Mouse (Mus musculus): ENCODE data around the gene Ormdl3. TPM values are rescaled to one million over a fixed set of nuclear protein-coding genes. Genes with fewer than 3 reads are reported as not detected.

Ormdl3 gene
- polyA plus RNA-seq, 1 experiment from 2014 or later, result 59.4 TPM

DNA sequence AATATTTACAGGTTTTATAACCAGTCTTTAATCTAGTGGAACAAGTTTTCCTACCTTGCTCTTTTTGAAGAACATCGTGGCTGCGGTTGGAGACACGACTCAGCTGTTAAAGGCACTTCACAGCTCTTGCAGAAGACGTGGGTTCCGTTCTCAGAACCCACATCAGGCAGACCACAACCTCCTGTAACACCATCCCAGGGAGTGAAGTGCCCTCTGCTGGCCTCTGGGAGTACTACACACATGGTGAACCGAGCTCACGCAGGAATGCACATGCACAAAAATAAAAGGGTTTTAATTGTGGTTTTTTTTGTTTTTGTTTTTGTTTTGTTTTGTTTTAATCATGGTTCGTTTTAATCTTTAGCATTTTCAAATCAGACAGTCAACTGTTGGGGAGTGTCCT, 18.8 kb downstream of the Ormdl3 start:
- no peaks in the 10 kb centered on the region for H3K9me3 ChIP-seq (replicated peaks)
- no peak overlapping the region for H3K9ac ChIP-seq
- 89% methylated on average over 8 of the region's 8 CpGs for WGBS
- no peak for ATAC-seq (replicated peaks; ENCODE audit: low FRiP score)
- H3K4me2 ChIP-seq, result no peak overlapping the region
- H3K27me3 ChIP-seq, result no peaks in the 10 kb centered on the region
- H3K4me3 ChIP-seq (replicated peaks), result no peak overlapping the region
- H3K27ac ChIP-seq, result no peak overlapping the region
- no peaks in the 10 kb centered on the region for H3K36me3 ChIP-seq
- no peaks in the 10 kb centered on the region for H3K4me1 ChIP-seq

DNA sequence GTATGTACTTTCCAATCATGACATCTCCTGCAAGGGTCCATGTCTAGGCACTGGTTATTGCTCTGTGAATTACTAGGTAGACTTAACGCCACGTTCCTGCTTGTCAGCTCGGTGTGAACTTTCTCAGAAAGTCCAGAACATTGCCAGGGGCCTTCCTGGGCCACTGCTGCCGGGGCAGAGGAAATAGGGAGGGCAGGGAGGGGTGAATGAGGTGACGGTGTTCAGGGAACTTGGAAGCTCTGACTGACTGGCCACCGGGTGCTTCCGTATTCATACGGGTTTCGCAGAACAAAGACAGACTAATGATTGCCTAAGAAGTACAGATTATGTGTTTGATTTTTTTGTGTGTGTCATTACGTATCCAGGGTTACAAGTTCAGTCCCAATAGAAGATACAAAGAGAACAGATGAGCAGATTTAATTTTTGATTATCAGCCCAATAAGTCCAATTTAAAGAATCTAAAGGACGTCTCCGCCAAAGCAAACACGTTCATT, 23.2 kb downstream of the Ormdl3 start:
- WGBS, result 45% methylated on average over 13 of the region's 13 CpGs

DNA sequence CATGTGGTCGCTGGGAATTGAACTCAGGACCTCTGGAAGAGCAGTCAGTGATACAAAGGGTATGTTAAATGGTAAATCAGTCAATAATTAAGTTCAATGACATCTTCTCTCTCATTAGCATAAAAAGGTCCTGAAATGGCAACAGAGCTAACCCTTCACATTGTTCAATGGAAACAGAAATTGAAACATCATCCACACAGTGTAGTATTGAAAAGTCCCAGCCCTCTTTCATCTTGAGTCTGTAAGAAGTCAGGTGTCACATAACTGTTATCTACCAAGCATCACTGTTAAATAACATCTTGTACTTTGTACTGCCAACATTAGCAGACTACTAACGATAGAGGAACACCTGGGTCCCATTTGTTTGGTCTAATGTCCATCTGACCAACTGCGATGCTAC, 24.1 kb downstream of the Ormdl3 start:
- ATAC-seq (replicated peaks; ENCODE audit: low FRiP score), result no peak
- no peak overlapping the region for H3K27ac ChIP-seq
- no peak overlapping the region for H3K4me2 ChIP-seq
- no peak overlapping the region for H3K9ac ChIP-seq
- no peaks in the 10 kb centered on the region for H3K36me3 ChIP-seq
- no peaks in the 10 kb centered on the region for H3K9me3 ChIP-seq (replicated peaks)
- H3K27me3 ChIP-seq, result peaks cover 5% of the 10 kb centered on the region; the same call in 1 of the 2 replicates
- no peaks in the 10 kb centered on the region for H3K4me1 ChIP-seq
- no peak overlapping the region for H3K4me3 ChIP-seq (replicated peaks)
- 87% methylated on average over 3 of the region's 3 CpGs for WGBS

More for the DNA sequence above, 23.2 kb downstream of the Ormdl3 start:
- H3K9ac ChIP-seq, result no peak overlapping the region
- H3K4me3 ChIP-seq (replicated peaks), result no peak overlapping the region
- no peak for ATAC-seq (replicated peaks; ENCODE audit: low FRiP score)
- H3K9me3 ChIP-seq (replicated peaks), result no peaks in the 10 kb centered on the region
- no peaks in the 10 kb centered on the region for H3K4me1 ChIP-seq
- H3K4me2 ChIP-seq, result no peak overlapping the region
- no peaks in the 10 kb centered on the region for H3K27me3 ChIP-seq
- H3K27ac ChIP-seq, result no peak overlapping the region
- H3K36me3 ChIP-seq, result no peaks in the 10 kb centered on the region

DNA sequence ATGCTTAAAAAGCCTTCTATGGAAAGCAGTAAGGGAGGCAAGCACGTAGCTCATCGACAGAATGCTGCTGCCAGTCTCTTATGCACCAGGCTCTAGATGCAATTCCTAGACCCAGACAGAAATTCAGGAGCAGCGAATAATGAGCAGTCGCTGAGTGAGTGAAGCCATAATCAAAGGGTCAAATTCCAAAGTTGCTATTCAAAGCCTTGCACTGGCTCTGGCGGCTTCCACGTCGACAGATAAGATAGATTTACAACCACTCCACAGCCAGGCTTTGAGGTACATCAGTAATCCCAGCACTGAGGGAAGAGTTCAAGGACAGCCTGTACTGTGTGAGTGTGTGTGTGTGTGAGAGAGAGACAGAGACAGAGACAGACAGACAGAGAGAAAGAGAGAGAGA, 26.2 kb downstream of the Ormdl3 start:
- no peak for ATAC-seq (replicated peaks; ENCODE audit: low FRiP score)

DNA sequence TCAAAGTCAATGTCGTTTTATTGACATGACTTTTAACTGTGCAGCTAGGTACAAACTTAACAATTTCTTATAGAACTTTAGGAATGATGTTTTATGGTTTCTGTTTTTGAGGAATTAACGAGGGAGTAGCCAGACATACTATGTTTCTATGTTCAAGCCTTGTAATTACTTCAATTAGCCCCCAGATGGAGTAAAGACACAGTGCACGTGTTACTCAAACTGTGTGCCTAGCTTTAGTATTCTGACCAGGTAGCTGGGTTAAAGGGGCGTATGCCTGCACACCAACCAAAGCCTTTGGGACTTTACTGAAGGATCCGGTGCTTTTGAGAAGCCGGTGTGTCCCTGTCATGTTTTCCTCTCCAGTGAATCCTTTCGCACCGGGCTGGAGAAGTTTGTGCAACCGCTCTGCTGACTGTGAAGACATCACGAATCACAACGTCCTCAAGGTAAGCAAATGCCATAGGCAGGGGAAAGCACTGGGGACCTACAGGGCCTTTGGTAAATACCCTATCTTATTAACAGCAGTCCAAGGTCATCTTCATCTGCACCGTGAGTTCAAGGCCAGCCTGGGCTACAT, 32.0 kb downstream of the Ormdl3 start:
- no peaks in the 10 kb centered on the region for H3K9me3 ChIP-seq (replicated peaks)
- no peaks in the 10 kb centered on the region for H3K36me3 ChIP-seq
- peaks cover 11% of the 10 kb centered on the region for H3K4me1 ChIP-seq
- no peak overlapping the region for H3K9ac ChIP-seq
- 70% methylated on average over 12 of the region's 12 CpGs for WGBS
- no peak overlapping the region for H3K4me2 ChIP-seq
- ATAC-seq (replicated peaks; ENCODE audit: low FRiP score), result no peak
- H3K27me3 ChIP-seq, result peaks cover 11% of the 10 kb centered on the region
- no peak overlapping the region for H3K4me3 ChIP-seq (replicated peaks)
- no peak overlapping the region for H3K27ac ChIP-seq

More for the DNA sequence above, 26.2 kb downstream of the Ormdl3 start:
- WGBS, result 33% methylated on average over 7 of the region's 7 CpGs
- Histone ChIP-seq H3K27me3 (peaks cover 6% of the 10 kb centered on the region; the same call in 1 of the 2 replicates), H3K36me3 (no peaks in the 10 kb centered on the region), H3K9ac (no peak overlapping the region), H3K27ac (no peak overlapping the region), H3K4me2 (no peak overlapping the region), H3K9me3 (replicated peaks) (no peaks in the 10 kb centered on the region), H3K4me3 (replicated peaks) (no peak overlapping the region), H3K4me1 (no peaks in the 10 kb centered on the region)

DNA sequence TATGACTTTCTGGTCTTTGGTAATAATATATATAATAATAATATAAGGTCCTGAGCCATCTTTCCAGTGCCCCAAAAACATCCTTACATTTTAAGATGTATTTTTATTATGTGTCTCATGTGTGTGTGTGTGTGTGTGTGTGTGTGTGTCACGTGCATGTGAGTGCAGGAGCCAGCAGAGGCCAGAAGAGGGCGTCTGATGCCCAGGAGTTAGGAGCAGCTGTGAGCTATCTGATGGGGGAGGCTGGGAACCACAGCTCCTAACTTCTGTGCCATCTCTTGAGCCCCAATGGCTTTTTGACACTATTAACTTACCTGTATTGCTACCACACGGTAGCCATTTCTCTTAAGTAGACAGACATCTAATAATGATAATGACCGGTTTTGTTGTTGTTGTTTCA, 33.2 kb downstream of the Ormdl3 start:
- H3K9ac ChIP-seq, result no peak overlapping the region
- WGBS, result 87% methylated on average over 4 of the region's 4 CpGs
- no peak overlapping the region for H3K4me3 ChIP-seq (replicated peaks)
- H3K27ac ChIP-seq, result no peak overlapping the region
- H3K27me3 ChIP-seq, result peaks cover 23% of the 10 kb centered on the region
- H3K9me3 ChIP-seq (replicated peaks), result no peaks in the 10 kb centered on the region
- no peak overlapping the region for H3K4me2 ChIP-seq
- no peaks in the 10 kb centered on the region for H3K36me3 ChIP-seq
- no peak for ATAC-seq (replicated peaks; ENCODE audit: low FRiP score)
- H3K4me1 ChIP-seq, result peaks cover 11% of the 10 kb centered on the region

DNA sequence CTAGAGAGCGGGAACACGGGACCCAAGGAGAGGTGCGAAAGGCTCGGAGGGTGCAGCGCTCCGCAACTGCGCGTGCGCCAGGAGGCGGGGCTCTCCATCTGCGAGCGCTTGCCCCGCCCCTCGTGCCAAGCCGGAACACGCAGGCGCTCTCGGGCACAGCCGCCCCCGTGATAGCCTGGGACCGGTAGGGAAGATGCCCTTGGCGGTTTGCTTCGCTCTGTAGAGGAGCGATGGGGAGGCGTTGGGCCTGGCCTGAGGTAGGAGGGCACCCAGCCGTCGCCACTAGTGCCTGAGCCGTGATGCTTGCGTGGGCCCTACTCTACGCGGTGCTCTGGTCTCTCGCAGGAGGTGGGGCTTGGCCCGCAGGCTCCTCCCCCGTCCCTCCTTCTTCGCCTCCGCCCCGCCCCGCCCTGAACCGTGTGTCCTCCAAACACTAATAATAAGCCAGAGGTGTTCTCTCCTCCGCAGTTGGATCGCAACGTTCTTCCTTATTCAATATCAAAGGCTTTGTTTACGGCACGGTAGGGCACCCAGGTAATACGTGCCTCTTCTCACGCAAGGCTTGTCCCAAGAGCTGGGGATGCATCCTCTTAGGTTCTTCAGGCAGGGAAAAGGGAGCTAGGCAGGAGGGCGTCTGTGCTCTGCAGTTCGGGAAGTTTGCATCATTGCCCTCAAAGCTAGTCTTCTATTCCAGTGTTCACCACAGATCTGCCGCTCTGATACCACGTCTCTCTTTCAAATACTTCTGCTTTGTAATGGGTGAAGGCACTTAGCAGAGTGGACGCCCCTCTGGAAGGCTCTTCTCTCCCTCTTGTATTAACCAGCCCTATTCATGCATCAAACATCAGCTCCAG, 36.0 kb downstream of the Ormdl3 start, which contains the start of gene Zpbp2:
TSS of gene Zpbp2 (plus strand) at position 123 of the 854 bp plus-strand sequence.
- peak within 1 kb of the TSS; percentile 63 for H3K9ac ChIP-seq
- WGBS, result under 1% methylated on average over 51 of the region's 51 CpGs
- peak within 1 kb of the TSS; percentile 85 for H3K27ac ChIP-seq
- no peaks in the 10 kb centered on the region for H3K36me3 ChIP-seq
- peak within 1 kb of the TSS; percentile 94 for H3K4me3 ChIP-seq (replicated peaks)
- no peaks in the 10 kb centered on the region for H3K9me3 ChIP-seq (replicated peaks)
- H3K27me3 ChIP-seq, result peaks cover 45% of the 10 kb centered on the region
- ATAC-seq (replicated peaks; ENCODE audit: low FRiP score), result peak; percentile 97
- H3K4me1 ChIP-seq, result peaks cover 11% of the 10 kb centered on the region
- H3K4me2 ChIP-seq, result peak within 1 kb of the TSS; percentile 90

DNA sequence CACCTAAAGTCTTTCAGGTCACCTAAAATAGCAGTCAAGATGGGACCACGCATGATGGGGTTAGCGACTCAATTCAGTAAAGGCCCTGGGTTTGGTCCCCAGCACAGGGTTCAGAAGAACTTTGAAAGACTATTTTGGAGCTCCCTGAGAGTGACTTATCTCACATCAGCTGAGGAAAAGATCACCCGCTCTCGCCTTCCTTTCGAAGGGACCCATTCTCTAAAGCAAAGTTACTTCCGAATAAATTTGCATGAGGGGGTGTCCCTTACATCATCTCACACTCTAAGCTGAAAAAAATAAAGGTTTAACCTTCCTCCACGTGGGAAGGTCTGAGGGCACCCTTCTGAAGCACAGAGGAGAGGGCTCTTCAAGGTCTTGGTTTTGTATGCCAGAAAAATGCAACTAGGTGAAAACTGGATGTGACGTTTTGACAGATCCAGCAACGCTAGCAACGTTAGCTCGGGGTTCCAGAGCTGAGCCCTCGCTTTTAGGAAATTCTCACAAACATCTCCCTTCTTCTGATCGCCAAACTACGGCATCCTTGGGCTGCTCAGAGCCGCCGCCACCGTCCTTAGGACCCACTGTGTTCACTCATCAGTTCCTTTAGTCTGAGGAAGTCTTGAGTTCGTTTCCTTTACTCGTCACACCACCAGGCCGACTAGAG, 36.7 kb downstream of the Ormdl3 start:
- peaks cover 17% of the 10 kb centered on the region for H3K4me1 ChIP-seq
- H3K9ac ChIP-seq, result peak overlapping the region; percentile 63
- 16% methylated on average over 20 of the region's 20 CpGs for WGBS
- peak overlapping the region; percentile 94 for H3K4me3 ChIP-seq (replicated peaks)
- peaks cover 52% of the 10 kb centered on the region for H3K27me3 ChIP-seq
- H3K36me3 ChIP-seq, result no peaks in the 10 kb centered on the region
- ATAC-seq (replicated peaks; ENCODE audit: low FRiP score), result no peak
- no peak overlapping the region for H3K27ac ChIP-seq
- H3K4me2 ChIP-seq, result peak overlapping the region; percentile 90
- no peaks in the 10 kb centered on the region for H3K9me3 ChIP-seq (replicated peaks)

DNA sequence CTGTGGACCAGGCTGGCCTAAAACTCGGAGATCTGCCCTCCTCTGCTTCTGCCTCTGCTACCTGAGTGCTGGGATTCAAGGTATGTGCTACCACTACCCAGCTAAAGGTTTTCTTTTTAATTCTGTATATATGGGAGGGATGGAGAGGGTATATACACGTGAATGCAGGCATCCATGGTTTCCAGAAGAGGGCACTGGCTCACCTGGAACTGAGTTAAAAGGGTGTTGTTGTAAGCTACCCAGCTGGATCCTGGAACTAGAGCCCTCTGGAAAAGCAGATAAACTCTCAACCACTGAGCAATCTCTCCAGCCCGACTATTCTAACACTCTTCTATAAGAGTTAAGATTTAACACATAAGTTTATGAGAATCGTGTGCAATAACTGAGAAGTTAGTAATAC, 37.8 kb downstream of the Ormdl3 start:
- Histone ChIP-seq H3K4me3 (replicated peaks) (no peak overlapping the region), H3K36me3 (no peaks in the 10 kb centered on the region), H3K9me3 (replicated peaks) (no peaks in the 10 kb centered on the region), H3K9ac (no peak overlapping the region), H3K27me3 (peaks cover 60% of the 10 kb centered on the region), H3K4me1 (peaks cover 20% of the 10 kb centered on the region), H3K27ac (no peak overlapping the region), H3K4me2 (no peak overlapping the region)
- 70% methylated on average over 4 of the region's 4 CpGs for WGBS
- ATAC-seq (replicated peaks; ENCODE audit: low FRiP score), result no peak

DNA sequence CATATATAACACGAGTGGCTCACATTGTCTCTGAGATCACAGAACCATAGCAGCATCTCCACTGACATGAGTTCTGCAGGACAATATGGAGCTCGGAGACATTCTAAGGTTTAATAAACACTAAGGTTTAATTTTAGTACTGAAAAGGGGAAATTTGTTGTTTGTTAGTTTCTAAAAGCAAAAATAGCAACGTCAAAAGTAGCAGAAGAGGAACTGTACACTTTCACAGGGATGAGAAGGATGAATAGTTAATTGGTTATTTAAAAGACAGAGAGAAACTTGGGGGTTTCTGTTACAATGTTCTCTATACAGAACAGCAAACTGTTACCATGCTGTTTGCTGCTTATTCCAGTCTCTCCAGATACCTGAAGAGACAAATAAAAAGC, 39.9 kb downstream of the Ormdl3 start:
- Histone ChIP-seq H3K27me3 (peaks cover 76% of the 10 kb centered on the region), H3K9ac (no peak overlapping the region), H3K36me3 (no peaks in the 10 kb centered on the region), H3K4me2 (no peak overlapping the region), H3K4me3 (replicated peaks) (no peak overlapping the region), H3K4me1 (peaks cover 20% of the 10 kb centered on the region), H3K27ac (no peak overlapping the region), H3K9me3 (replicated peaks) (no peaks in the 10 kb centered on the region)
- no peak for ATAC-seq (replicated peaks; ENCODE audit: low FRiP score)
- WGBS, result 61% methylated on average over 3 of the region's 3 CpGs

DNA sequence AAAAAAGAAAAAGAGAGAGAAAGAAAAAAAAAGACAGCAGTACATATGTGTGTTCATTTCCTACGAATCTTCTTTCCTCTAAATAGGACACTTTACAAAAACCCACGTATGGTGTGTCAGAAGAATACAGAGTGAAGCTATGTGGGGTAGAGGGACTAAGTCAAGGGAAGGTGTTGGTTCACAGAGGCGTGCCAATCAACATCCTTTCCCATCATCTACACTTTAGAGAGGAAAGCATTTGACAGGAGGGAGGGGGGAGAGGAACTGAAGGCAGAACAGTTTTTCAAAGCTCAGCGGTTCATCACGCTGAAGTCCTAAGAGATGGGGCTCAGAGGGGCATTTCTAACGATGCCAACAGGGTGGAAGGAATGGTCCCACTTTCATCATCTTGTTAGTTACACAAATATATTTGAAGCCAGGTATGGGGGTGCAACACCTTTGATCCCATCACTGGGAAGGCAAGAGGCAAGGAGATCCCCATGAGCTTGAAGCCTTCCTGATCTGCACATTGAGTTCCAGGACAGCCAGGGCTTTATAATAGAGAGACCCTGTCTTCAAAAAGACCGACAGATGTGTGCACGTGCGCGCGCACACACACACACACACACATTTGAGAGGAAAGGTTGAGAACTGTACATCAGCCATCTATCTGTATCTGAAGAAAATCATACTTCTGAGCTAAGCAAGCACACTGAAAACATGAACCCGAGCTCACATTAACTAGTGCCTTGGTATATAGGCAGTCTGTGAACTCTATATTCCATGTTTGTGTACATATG, 40.5 kb downstream of the Ormdl3 start:
- Histone ChIP-seq H3K27ac (no peak overlapping the region), H3K36me3 (no peaks in the 10 kb centered on the region), H3K4me1 (peaks cover 18% of the 10 kb centered on the region), H3K27me3 (peaks cover 81% of the 10 kb centered on the region), H3K4me3 (replicated peaks) (no peak overlapping the region), H3K9me3 (replicated peaks) (no peaks in the 10 kb centered on the region), H3K9ac (no peak overlapping the region), H3K4me2 (no peak overlapping the region)
- WGBS, result 42% methylated on average over 12 of the region's 12 CpGs
- no peak for ATAC-seq (replicated peaks; ENCODE audit: low FRiP score)

All from kidney, embryonic 15.5 days (tissue).